Mouse (Mus musculus) layer of hippocampus, adult 2 months (tissue): ENCODE measurements around the gene Slc9b1. TPM values are rescaled to one million over a fixed set of nuclear protein-coding genes. Genes with fewer than 3 reads are reported as not detected.

Experiments used
- DNase-seq, 2 experiments: peaks; one replicate each; pipeline ENCODE4 v3.0.0; 2022; ENCODE audit warnings: low spot score in 2 of 2
- H3K27ac ChIP-seq: fragments of 200-600 bp; 2 replicates; pipeline ENCODE4 v1.8.1; 2022
- H3K4me3 ChIP-seq: fragments of 200-600 bp; 2 replicates; pipeline ENCODE4 v1.8.1; 2022; ENCODE audit warnings: mild to moderate bottlenecking
- CTCF ChIP-seq: fragments of 200-600 bp; conservative IDR thresholded peaks from 2 replicates; pipeline ENCODE4 v1.8.1; 2022; ENCODE audit warnings: antibody characterized with exemption, mild to moderate bottlenecking, moderate library complexity
- long read RNA-seq, 2 experiments: library from polyadenylated mRNA; stranded (forward); transcript quantifications; one replicate each; pipeline ENCODE4 v2.0.0; 2021; ENCODE audit warnings: borderline mapping rate in 2 of 2
- total RNA-seq, 2 experiments: library from RNA; stranded (reverse); gene quantifications; 2 replicates each; pipeline ENCODE4 v1.2.3; 2021

The Slc9b1 gene
- not detected for total RNA-seq
- long read RNA-seq, experiment 1, result 0 reads
- long read RNA-seq, experiment 2, result 0 reads

GRCm38 (mm10) chr3:135347739-135348264 lies at the start of gene Slc9b1:
Gene Slc9b1 (plus strand): TSS chr3:135348029.
- no peak for TF ChIP-seq CTCF
- Histone ChIP-seq H3K4me3 (no peak within 1 kb of the TSS), H3K27ac (no peak within 1 kb of the TSS)

GRCm38 (mm10) chr3:135298560-135298959 lies 49.3 kb upstream of the Slc9b1 start:
- Histone ChIP-seq H3K4me3 (no peak overlapping the region), H3K27ac (no peak overlapping the region)
- DNase-seq, result peak in 1 of 2 experiments; percentile 23
- TF ChIP-seq CTCF, result no peak

More at GRCm38 (mm10) chr3:135347739-135348264, at the start of gene Slc9b1:
- DNase-seq, result no peak

- Histone ChIP-seq H3K27ac (no peak overlapping the region), H3K4me3 (no peak overlapping the region)
- no peak for DNase-seq
- no peak for TF ChIP-seq CTCF
Measured at GRCm38 (mm10) chr3:135300081-135300480, 47.7 kb upstream of the Slc9b1 start.

GRCm38 (mm10) chr3:135304060-135304459 lies 43.8 kb upstream of the Slc9b1 start:
- DNase-seq, result no peak

GRCm38 (mm10) chr3:135304566-135304965 lies 43.3 kb upstream of the Slc9b1 start:
- no peak for DNase-seq
- Histone ChIP-seq H3K27ac (no peak overlapping the region), H3K4me3 (no peak overlapping the region)
- no peak for TF ChIP-seq CTCF

More at GRCm38 (mm10) chr3:135304060-135304459, 43.8 kb upstream of the Slc9b1 start:
- Histone ChIP-seq H3K27ac (no peak overlapping the region), H3K4me3 (no peak overlapping the region)
- no peak for TF ChIP-seq CTCF

GRCm38 (mm10) chr3:135307411-135308259 lies 40.2 kb upstream of the Slc9b1 start, which contains the start of gene Slc9b2:
Gene Slc9b2 (plus strand): TSS chr3:135307700.
- H3K4me3 ChIP-seq, result peak within 1 kb of the TSS; percentile 37
- peak in 1 of 2 experiments; percentile 16 for DNase-seq
- TF ChIP-seq CTCF, result no peak
- H3K27ac ChIP-seq, result no peak within 1 kb of the TSS

GRCm38 (mm10) chr3:135312916-135313491 lies 34.8 kb upstream of the Slc9b1 start:
- peak; percentile 23 for TF ChIP-seq CTCF
- H3K4me3 ChIP-seq, result no peak overlapping the region
- no peak overlapping the region for H3K27ac ChIP-seq
- DNase-seq, result no peak

GRCm38 (mm10) chr3:135313727-135314126 lies 34.1 kb upstream of the Slc9b1 start:
- no peak for TF ChIP-seq CTCF

GRCm38 (mm10) chr3:135314811-135315210 lies 33.0 kb upstream of the Slc9b1 start:
- Histone ChIP-seq H3K27ac (no peak overlapping the region), H3K4me3 (no peak overlapping the region)
- DNase-seq, result no peak
- TF ChIP-seq CTCF, result no peak

More at GRCm38 (mm10) chr3:135313727-135314126, 34.1 kb upstream of the Slc9b1 start:
- no peak for DNase-seq
- H3K27ac ChIP-seq, result no peak overlapping the region
- H3K4me3 ChIP-seq, result no peak overlapping the region

GRCm38 (mm10) chr3:135315720-135316425 lies 32.0 kb upstream of the Slc9b1 start:
- TF ChIP-seq CTCF, result 0 out of 2 replicates have a peak, but pooled peaks have one; percentile 10
- Histone ChIP-seq H3K27ac (no peak overlapping the region), H3K4me3 (no peak overlapping the region)
- no peak for DNase-seq

GRCm38 (mm10) chr3:135318331-135318730 lies 29.5 kb upstream of the Slc9b1 start:
- no peak overlapping the region for H3K4me3 ChIP-seq
- H3K27ac ChIP-seq, result no peak overlapping the region
- no peak for DNase-seq
- no peak for TF ChIP-seq CTCF

GRCm38 (mm10) chr3:135324354-135324753 lies 23.5 kb upstream of the Slc9b1 start:
- no peak overlapping the region for H3K27ac ChIP-seq
- peak; percentile 8 to 32 for DNase-seq
- H3K4me3 ChIP-seq, result no peak overlapping the region
- no peak for TF ChIP-seq CTCF
